Mouse (Mus musculus) lung, embryonic 16.5 days (tissue): ENCODE data around the gene Slc22a14. TPM values are rescaled to one million over a fixed set of nuclear protein-coding genes. Genes with fewer than 3 reads are reported as not detected.
"Not testable (repeated sequence)": the region's sequence is repeated elsewhere in the genome, so short reads cannot be mapped to it uniquely, and the experiment has no call there.

Source experiments
- ATAC-seq: fragments of 200-750 bp; cut with Nextera tagmentation; 2 replicates; pipeline ENCODE4 v1.8.0; 2017; ENCODE audit warnings: low read depth, mild to moderate bottlenecking, moderate library complexity
- H3K27ac ChIP-seq: fragments of 300-500 bp; sonication (generic); 2 replicates; pipeline ENCODE4 v1.5.1; 2014; ENCODE audit warnings: mild to moderate bottlenecking, control low read depth, low read length
- H3K27me3 ChIP-seq: fragments of 300-500 bp; sonication (generic); 2 replicates; pipeline ENCODE4 v1.6.1; 2014; ENCODE audit warnings: low read depth, low read length, mixed read lengths; ENCODE audit not compliant: control insufficient read depth, insufficient read depth
- H3K36me3 ChIP-seq: fragments of 300-500 bp; sonication (generic); 2 replicates; pipeline ENCODE4 v1.6.1; 2014; ENCODE audit warnings: low read length; ENCODE audit not compliant: control insufficient read depth, insufficient read depth
- H3K4me1 ChIP-seq: fragments of 300-500 bp; sonication (generic); replicated peaks from 2 replicates; pipeline ENCODE4 v1.6.1; 2014; ENCODE audit warnings: low read length, mixed read lengths; ENCODE audit not compliant: control insufficient read depth, insufficient read depth
- H3K4me2 ChIP-seq: fragments of 300-500 bp; sonication (generic); 2 replicates; pipeline ENCODE4 v1.6.1; 2014; ENCODE audit warnings: low read depth, low read length, control low read depth
- H3K4me3 ChIP-seq: fragments of 300-500 bp; sonication (generic); 2 replicates; pipeline ENCODE4 v1.5.1; 2014; ENCODE audit warnings: mild to moderate bottlenecking, low read length, control low read depth
- H3K9ac ChIP-seq: fragments of 300-500 bp; sonication (generic); 2 replicates; pipeline ENCODE4 v1.6.1; 2014; ENCODE audit warnings: low read length, control low read depth
- H3K9me3 ChIP-seq: fragments of 300-500 bp; sonication (generic); 2 replicates; pipeline ENCODE4 v1.6.1; 2016; ENCODE audit warnings: low read length; ENCODE audit not compliant: control insufficient read depth
- WGBS: fragments of 180-500 bp; shearing (Covaris S2); extraction: QIAGEN DNeasy Blood & Tissue Kit; methylation state at CpG from one replicate; pipeline ENCODE4 v1.1.7; 2014; 5-methylcytosine and 5-hydroxymethylcytosine counted together
- polyA plus RNA-seq: library from polyadenylated mRNA; unstranded; fragments of >200 nt; fragmentation: Nextera tagmentation; extraction: Ambion mirVana; gene quantifications from 2 replicates; pipeline ENCODE4 v1.2.1, GENCODE M21; 2015

Slc22a14 gene
- polyA plus RNA-seq, 1 experiment from 2014 or later: 0.06 TPM

DNA sequence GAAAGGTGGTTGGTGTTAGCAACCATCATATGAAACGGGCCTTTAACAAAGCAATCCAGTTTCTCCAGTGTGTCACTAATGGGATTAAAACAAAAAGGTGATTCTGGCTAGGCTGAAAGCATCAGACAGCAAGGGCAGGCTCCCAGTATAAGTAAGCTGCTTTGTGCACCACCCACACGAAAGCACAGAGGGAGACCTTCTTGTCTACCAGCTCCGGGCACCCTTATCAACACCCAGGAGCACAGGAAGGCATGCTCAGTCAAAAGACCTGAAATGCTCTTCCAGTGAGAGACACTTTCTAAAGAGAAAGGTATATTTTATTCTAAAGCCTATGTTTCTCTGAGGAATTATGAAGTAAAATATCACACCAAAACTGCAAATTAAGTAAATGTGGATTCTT is 74.6 kb downstream of the Slc22a14 start:
- no peaks in the 10 kb centered on the region; the same call in 1 of the 2 replicates for H3K36me3 ChIP-seq
- no peak overlapping the region for H3K4me3 ChIP-seq
- H3K27ac ChIP-seq: no peak overlapping the region
- H3K27me3 ChIP-seq: no peaks in the 10 kb centered on the region
- no peak for ATAC-seq
- no peaks in the 10 kb centered on the region for H3K9me3 ChIP-seq
- no peak overlapping the region for H3K9ac ChIP-seq
- 85% methylated on average over 3 of the region's 3 CpGs for WGBS
- no peak overlapping the region for H3K4me2 ChIP-seq
- H3K4me1 ChIP-seq: no peaks in the 10 kb centered on the region

DNA sequence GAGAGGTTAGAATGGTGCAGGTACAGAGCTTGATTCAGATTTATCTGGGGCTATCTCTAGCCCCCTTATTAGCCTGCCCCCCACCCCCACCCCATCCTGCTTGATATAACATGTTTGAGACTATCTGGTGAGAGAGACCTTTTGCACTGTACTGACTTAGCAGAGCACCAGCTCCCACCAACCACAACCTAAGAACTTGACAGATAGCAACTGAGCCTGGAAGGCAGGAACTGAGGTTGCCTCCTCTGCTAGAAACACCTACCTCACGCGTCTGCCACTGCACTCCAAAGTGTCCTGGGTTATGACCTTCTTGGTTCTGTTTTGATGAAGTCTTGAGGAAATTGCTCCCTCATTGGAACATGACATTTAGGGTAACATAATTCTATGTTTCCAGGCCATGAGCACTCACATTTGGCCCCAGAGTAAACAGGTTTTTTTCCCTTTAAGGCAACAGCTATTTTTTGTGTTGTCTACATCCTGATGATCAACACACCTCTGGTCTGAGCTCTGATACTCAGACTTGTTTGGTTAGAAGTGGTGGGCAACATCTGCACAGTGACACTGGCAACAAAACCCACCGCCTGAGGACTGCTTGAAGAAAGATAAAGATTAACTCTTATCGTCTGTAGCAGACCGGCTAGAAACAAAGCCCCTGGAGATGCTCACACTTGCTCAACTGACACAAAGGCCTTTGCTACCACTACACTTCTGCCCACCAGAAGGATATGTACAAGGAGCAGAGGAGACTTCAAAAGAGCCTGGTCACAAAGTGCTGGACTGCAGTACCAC is 84.3 kb downstream of the Slc22a14 start:
- WGBS: 75% methylated on average over 5 of the region's 5 CpGs

DNA sequence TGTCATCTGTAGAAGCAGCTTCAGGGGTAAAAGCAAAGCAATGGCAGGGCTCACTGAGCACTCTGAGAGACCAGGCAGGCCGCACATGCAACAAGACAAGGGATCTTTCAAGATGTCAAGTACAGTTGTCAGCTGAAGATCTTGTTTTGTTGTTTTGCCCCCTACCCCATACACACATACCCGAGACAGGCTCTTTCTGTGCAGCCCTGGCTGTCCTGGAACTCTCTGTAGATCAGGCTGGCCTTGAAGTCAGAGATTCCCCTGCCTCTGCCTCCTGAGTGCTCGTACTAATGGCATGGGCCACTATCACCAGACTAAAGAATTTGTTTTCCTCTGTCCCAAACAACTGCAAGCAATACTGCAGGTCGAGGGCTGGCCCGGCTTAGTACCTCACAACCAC is 87.3 kb downstream of the Slc22a14 start:
- ATAC-seq: no peak
- no peak overlapping the region for H3K9ac ChIP-seq
- no peaks in the 10 kb centered on the region for H3K27me3 ChIP-seq
- H3K27ac ChIP-seq: no peak overlapping the region
- no peaks in the 10 kb centered on the region; the same call in 1 of the 2 replicates for H3K36me3 ChIP-seq
- no peaks in the 10 kb centered on the region for H3K4me1 ChIP-seq
- 92% methylated on average over 5 of the region's 5 CpGs for WGBS
- no peaks in the 10 kb centered on the region for H3K9me3 ChIP-seq
- no peak overlapping the region for H3K4me3 ChIP-seq
- no peak overlapping the region for H3K4me2 ChIP-seq

More for the DNA sequence above, 84.3 kb downstream of the Slc22a14 start:
- Histone ChIP-seq H3K4me3 (no peak overlapping the region), H3K4me2 (no peak overlapping the region), H3K27me3 (no peaks in the 10 kb centered on the region), H3K4me1 (no peaks in the 10 kb centered on the region), H3K36me3 (peaks cover 2% of the 10 kb centered on the region; the same call in 1 of the 2 replicates), H3K9me3 (no peaks in the 10 kb centered on the region), H3K27ac (no peak overlapping the region), H3K9ac (no peak overlapping the region)
- no peak for ATAC-seq

DNA sequence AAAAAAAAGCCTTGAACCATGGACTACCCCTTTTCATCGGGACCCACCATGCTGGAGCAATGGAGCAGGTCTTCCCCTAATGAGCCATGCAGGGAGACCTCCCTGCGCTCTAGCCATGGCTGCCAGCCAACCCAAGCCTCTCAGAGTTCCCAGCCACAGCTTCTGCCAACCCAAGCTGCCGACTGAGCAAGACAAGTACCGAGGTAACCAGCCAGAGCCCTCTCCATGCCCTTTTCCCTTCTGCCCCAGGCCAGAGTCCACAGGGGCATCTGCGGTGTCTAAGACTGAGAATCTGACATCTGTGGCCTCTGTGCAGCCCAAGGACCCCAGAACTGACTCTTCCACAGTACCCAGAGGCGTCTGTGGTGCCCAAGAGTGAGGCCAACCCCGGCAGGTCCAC is 89.0 kb downstream of the Slc22a14 start:
- no peak for ATAC-seq
- 76% methylated on average over 7 of the region's 7 CpGs for WGBS
- Histone ChIP-seq H3K27me3 (no peaks in the 10 kb centered on the region), H3K9me3 (no peaks in the 10 kb centered on the region), H3K4me3 (no peak overlapping the region), H3K9ac (no peak overlapping the region), H3K4me2 (no peak overlapping the region), H3K4me1 (no peaks in the 10 kb centered on the region), H3K27ac (no peak overlapping the region), H3K36me3 (no peaks in the 10 kb centered on the region; the same call in 1 of the 2 replicates)

DNA sequence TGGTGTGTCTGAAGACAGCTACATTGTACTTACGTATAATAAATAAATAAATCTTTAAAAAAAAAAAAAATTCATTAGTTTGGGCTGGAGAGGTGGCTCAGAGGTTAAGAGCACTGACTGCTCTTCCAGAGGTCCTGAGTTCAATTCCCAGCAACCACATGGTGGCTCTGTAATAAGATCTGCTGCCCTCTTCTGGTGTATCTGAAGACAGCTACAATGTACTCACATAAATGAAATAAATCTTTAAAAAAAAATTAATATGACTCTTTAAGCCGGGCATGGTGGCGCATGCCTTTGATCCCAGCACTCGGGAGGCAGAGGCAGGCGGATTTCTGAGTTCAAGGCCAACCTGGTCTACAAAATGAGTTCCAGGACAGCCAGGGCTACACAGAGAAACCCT is 90.5 kb downstream of the Slc22a14 start:
- 86% methylated on average over 5 of the region's 5 CpGs for WGBS
- not testable (repeated sequence) for H3K4me2 ChIP-seq, H3K9me3 ChIP-seq, H3K9ac ChIP-seq, H3K27me3 ChIP-seq, H3K4me1 ChIP-seq, H3K27ac ChIP-seq, ATAC-seq, H3K4me3 ChIP-seq, H3K36me3 ChIP-seq

DNA sequence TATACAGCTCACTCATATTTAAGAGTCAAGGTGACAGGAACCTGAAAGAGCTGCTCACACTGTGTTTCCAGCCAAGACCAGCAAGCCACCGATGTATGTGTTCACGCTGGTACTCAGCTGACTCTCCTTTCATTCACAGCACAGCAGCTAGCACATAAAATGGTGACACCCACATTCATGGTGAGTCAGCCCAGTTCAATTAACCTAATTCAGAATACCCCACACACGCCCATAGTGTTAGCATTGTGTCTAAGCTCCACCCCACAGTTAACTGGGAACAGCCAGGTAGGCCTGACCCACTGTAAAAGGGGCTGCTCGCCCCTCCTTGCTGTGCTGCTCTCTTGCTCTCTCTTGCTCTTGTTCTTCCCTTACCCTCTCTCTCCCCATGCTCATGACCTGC is 93.9 kb downstream of the Slc22a14 start:
- Histone ChIP-seq H3K4me2 (no peak overlapping the region), H3K27ac (no peak overlapping the region), H3K36me3 (peaks cover 1% of the 10 kb centered on the region), H3K27me3 (no peaks in the 10 kb centered on the region), H3K4me1 (no peaks in the 10 kb centered on the region), H3K9ac (no peak overlapping the region), H3K4me3 (no peak overlapping the region), H3K9me3 (no peaks in the 10 kb centered on the region)
- no peak for ATAC-seq
- WGBS: 85% methylated on average over 4 of the region's 4 CpGs

DNA sequence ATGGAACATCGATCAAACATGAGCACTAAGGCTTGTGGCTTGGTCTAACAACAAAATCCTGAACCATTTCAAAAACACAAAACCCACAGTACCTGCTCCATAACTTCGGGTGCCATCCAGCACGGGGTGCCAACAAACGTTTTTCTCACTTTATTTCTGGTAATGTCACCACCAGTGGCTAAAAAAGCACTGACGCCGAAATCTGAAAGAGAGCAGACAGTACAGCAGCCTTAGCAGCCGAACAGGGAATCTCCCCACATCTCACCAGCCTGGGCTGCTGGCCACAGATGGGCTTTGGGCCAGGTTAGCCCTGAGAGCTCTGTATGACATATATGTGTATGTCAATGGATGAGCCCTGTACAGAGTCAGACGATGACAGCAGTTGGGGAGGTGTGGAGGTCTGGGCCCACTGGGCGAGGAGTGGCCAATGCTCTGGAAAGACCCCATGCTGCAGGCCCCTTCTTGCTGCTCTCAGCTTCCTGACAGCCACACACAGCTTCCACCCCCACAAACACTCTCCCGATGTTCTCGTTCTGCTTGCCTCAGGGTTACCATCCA is 96.7 kb downstream of the Slc22a14 start:
- peaks cover 5% of the 10 kb centered on the region for H3K36me3 ChIP-seq
- ATAC-seq: no peak
- no peaks in the 10 kb centered on the region for H3K27me3 ChIP-seq
- H3K4me1 ChIP-seq: no peaks in the 10 kb centered on the region
- no peaks in the 10 kb centered on the region for H3K9me3 ChIP-seq
- no peak overlapping the region for H3K4me2 ChIP-seq
- WGBS: 94% methylated on average over 11 of the region's 11 CpGs
- no peak overlapping the region for H3K4me3 ChIP-seq
- H3K9ac ChIP-seq: no peak overlapping the region
- H3K27ac ChIP-seq: no peak overlapping the region

DNA sequence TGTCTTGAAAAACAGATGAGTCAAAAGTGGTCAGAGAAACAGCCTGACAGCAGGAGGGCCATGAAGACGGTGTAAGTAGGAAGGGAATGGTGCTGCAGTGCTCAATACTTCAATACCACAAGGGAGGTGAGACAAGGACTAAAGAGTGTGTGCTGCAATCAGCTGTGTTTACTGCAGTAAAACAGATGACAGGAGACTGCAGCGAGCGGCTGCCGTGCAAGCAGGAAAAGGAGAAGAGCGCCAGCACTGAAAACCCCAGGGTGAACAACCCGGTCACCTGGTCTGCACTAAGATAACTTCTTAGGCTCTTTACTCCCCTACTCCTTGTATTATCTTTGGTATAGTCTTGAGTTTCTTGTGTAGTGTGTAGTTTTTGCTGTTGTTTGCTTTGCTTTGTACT is 97.2 kb downstream of the Slc22a14 start:
- 79% methylated on average over 6 of the region's 6 CpGs for WGBS
- Histone ChIP-seq H3K9ac (no peak overlapping the region), H3K4me1 (no peaks in the 10 kb centered on the region), H3K4me2 (no peak overlapping the region), H3K27me3 (no peaks in the 10 kb centered on the region), H3K27ac (no peak overlapping the region), H3K36me3 (peaks cover 5% of the 10 kb centered on the region), H3K9me3 (no peaks in the 10 kb centered on the region), H3K4me3 (no peak overlapping the region)
- ATAC-seq: no peak

DNA sequence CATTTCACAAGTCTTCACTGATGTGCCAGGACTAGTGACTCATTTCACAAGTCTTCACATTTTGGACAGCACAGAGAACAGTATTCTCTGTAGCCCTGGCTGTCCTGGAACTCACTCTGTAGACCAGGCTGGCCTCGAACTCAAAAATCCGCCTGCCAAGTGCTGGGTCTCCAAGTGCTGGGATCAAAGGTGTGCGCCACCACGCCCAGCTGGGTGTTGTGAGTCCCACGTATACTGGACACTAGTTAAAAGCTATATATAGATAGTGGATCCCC is 99.3 kb downstream of the Slc22a14 start:
- WGBS: 90% methylated on average over 5 of the region's 5 CpGs
- H3K27me3 ChIP-seq, H3K9me3 ChIP-seq, H3K9ac ChIP-seq, H3K27ac ChIP-seq, H3K4me1 ChIP-seq, ATAC-seq, H3K36me3 ChIP-seq, H3K4me3 ChIP-seq, H3K4me2 ChIP-seq: not testable (repeated sequence)
